Mouse (Mus musculus) thymus, postnatal 10 days (tissue): ENCODE measurements at regions not wholly inside any gene's neighbourhood (a gene's known extent, or its start where the extent isn't known, plus 50 kb on each side); places are given as distances from the start of the nearest gene placed in this dataset.

Source experiments
- DNase-seq, 2 experiments: peaks; one replicate each; pipeline ENCODE4 v3.0.0; 2021; ENCODE audit warnings: low spot score in 2 of 2

- no peak for DNase-seq
Observed at GRCm38 (mm10) chr6:24269633-24270032, 101.7 kb upstream of the Slc13a1 start.

GRCm38 (mm10) chr6:24263796-24264195, 95.9 kb upstream of the Slc13a1 start:
- no peak for DNase-seq

DNA sequence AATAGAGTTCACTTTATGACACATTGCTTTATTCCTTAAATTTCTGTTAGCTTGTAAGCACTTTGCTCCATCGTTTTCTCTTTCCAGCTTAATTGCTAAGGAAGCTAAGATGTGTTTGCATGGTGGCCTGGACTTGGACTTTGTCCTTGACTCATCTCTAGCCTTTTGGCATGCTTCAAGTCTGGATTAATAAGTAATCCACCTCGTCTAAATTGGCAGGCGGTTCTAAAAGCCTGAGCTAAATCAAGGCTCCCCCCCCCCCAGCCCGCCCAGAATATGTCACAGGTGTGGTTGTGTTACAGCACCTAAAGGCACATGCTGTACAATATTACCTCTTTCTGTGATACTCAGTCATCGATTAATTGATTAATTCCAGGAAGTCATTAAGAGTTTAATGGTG, 94.7 kb upstream of the Slc13a1 start:
- no peak for DNase-seq

- DNase-seq: no peak
Observed at GRCm38 (mm10) chr6:24245591-24245990, 77.7 kb upstream of the Slc13a1 start.

GRCm38 (mm10) chr6:24238541-24238940, 70.6 kb upstream of the Slc13a1 start:
- DNase-seq: no peak

- DNase-seq: no peak
Observed at GRCm38 (mm10) chr6:24238054-24238453, 70.2 kb upstream of the Slc13a1 start.

- DNase-seq: no peak
Observed at GRCm38 (mm10) chr6:24233626-24234025, 65.7 kb upstream of the Slc13a1 start.

DNA sequence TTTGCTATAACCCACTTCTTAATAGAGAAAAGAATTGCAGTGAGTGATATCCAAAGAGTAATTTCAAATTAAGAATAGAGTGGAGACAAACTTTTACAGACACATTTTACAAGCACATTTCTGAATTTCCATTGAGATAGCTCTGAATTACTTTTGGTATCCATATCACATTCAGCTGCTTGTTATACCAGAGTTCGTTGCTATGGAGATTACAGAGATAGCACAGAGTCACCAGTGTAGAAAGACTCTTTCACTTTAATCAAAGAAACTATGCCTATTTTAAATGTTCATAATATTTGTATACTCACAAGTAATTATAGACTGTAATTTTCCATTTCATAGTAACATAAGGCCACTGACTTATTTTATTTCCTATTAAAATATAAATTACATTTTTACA, 52.7 kb upstream of the Slc13a1 start:
- no peak for DNase-seq

- DNase-seq: no peak
Observed at GRCm38 (mm10) chr6:24219882-24220522, 52.1 kb upstream of the Slc13a1 start.
